Mouse (Mus musculus): Measurements from ENCODE around the gene Actr2.
"Not testable (repeated sequence)": the region's sequence is repeated elsewhere in the genome, so short reads cannot be mapped to it uniquely, and the experiment has no call there.

Actr2 gene

DNA sequence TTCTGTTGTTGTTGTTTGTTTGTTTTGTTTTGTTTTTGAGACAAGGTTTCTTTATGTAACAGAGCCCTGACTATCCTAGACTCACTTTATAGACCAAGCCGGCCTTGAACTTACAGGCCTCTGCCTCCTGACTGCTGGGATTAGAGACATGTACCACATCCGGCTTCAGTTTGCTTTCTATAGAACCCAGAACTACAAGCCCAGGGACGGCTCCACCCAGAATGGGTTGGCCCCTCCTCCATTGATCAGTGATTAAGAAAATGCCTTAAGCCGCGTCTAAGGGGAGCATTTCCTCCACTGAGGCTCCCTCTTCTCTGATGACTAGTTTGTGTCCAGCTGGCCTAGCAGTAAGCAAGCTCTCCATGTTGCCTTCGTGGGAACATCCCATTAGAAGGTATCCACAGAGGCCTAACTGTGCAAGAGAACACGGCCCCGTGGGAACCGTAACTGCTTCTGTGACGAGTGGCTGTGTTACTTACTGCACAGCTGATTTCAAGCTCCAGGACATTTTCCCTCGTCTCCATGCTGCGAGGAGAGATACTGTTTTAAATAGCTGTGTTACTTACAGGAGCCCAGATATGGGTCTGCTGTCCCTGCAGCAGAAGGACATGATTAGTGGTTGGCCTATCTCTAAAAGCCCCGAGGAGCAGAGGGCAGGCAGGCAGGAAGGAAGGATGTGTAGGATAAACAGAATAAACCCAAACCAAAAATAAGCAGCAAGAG lies 59.7 kb downstream of the Actr2 start:
- DNase-seq (ENCODE audit: low read depth, low spot score), result no peak

DNA sequence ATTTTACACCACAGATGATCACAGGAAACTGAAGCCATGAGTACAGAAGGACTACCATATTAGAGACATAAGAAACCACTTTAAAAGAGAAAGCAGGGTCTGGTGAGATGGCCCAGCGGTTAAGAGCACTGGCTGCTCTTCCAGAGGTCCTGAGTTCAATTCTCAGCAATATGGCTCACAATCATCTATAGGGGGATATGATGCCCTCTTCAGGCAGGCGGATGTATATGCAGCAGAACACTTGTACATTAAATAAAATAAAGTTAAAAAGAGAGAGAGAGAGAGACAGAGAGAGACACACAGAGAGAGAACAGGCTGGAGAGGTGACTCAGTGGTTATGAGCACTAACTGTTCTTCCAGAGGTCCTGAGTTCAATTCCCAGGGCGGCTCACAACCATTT lies 67.1 kb downstream of the Actr2 start:
- DNase-seq (ENCODE audit: low read depth, low spot score), result no peak

DNA sequence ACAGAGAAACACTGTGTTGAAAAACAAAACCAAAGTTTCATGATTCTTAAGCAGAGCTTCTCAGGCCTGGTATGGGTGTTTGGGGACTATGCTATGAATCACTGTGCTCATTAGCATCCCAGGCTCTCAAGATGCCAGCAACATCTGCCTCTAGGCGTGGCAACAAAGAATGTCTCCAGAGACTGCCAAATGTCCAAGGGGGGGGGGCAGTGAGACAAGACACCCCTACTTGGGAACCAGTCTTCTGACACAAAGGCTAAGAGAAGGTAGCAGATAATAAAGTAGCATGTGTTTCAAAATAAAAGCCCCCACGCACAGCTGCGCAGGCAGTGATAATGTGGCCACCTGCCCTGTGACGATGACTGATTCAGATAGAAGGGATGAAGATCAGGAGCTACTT lies 69.5 kb downstream of the Actr2 start:
- DNase-seq (ENCODE audit: low read depth, low spot score), result peak; percentile 60

DNA sequence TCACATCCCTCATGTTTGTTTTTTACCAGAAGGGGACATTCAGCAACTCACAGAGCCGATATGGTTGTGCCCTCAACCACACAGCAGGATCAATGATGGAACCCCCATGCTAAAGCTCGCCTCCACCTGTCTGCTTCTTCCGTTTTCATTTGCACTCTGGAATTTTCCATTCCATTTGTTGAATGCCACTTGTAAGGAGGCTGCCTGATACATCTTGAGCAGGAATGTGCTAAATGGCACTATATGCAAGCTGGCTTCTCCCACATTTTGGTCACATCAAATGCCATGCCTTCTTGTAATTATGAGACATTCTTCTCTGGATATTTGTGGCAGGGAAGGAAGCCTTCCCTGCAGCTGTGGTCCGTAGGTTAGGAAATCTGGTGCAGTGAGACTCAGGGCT lies 70.6 kb downstream of the Actr2 start:
- DNase-seq (ENCODE audit: low read depth, low spot score), result no peak

DNA sequence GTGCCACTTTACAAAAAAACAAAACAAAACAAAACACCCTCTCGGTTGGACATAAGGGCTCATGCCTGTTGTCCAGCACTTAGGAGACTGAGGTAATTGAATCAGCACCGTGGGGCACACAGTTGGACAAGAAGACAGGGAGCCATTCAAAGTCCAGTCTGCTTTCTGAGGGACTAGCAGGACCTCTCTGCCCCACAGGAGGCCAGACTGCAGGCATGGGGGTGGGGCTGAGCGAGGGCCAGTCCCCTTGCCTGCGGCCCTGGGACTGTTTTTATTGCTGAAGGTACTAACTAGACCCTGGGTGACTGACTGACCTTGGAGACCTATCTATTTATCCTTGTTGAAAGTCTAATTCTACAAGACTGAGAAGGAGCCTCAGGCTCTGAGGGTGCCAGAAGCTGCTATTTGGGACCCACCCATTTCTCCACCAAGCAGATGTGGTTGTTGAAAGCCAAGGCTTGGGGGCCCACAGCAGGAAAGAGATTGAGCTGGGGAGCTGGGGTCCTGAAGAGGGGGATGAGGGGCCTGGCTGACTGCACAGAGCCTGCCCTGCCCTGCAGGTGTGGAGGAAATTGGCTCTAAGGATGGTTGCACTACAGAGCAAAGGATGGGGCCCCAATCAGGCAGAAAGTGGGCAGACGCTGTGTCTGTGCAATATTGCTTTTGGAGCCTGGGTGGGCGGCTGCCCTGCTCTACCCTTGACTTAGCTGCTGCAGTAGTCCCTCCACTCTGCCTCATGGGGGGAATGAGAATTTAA lies 71.4 kb downstream of the Actr2 start:
- no peak for DNase-seq (ENCODE audit: low read depth, low spot score)

DNA sequence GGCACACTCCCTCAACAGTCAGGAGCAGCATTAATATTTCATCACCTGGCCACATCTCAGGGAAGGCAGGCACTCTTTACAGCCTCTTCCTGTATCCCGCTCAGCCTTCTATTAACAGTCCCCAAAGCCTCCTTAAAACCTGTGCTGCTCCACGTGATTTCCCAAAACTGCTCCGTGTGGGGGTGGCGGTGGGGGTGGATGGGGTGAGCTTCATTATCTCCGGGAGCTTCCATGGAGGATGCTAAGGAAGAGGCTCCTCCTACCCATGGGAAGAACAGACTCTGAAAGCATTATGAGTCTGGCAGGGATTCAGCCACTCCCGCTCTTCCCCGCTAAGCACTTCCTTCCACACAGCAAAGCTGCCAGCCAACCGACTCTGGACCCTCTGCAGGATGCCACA lies 74.0 kb downstream of the Actr2 start:
- no peak for DNase-seq (ENCODE audit: low read depth, low spot score)

DNA sequence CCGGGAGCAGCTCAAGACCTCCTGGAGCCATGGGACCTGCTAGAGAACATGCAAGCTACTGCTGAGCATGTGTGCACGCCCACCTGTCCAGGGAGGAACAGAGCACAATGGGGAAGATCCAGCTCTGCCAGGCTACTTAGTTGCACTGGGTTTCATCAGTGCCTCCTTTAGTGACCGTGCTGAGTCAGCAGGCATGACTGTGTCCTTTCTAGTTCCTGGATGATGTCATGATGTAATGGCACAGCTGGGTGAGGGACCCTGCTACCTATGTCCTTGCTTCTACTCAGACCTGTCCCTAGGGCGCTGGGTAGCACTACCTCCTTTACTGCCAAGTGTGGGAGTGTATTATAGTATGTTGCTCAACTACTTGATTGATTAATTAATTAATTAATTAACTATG lies 75.0 kb downstream of the Actr2 start:
- DNase-seq (ENCODE audit: low read depth, low spot score), result no peak

DNA sequence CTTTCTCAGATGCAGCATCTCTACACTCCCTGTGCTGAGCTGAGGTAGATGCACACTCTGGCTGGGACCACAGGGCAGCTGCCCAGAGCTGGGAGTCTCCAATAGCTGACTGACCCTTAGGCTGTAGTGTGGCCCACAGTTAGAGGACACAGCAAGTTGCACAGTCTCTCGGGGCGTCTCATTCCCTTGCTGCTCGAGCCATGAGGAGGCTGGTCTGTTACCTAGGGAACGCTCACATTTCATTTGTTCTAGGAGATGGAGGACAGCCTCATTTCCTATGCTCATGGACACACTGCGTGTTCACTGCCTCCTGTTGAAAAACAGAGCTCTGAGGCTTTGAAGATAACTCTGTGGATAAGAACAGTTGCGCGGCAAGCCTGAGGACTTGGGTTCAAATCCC lies 76.7 kb downstream of the Actr2 start:
- DNase-seq (ENCODE audit: low read depth, low spot score), result no peak

DNA sequence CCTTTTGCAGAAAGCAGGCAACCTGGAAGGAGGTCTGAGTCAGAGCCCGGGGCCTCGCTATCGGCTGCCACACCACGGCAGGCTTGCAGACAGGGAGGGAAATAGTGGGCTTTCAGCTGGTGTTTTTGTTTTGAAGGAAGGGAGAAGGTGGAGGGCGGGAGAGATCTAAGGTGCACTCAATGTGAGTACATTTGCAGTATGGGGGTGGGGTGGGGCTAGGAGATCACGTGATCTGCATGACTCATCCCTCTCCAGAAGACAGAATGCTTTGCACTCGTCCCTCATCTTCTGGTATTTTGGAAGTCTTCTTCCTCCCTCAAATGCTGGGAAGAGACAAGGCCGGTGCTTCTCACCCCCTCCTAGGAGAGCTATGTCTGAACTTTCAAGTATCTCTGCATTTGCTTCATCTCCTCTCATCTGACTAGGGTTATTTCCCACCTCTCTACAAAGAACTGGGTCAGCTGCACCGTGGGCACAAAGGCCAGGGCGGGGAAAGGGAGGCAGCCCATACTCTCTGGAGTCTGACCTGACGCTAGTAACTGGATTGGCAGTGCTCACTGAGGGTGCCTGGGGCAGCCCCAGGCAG lies 77.3 kb downstream of the Actr2 start:
- DNase-seq (ENCODE audit: low read depth, low spot score), result no peak

DNA sequence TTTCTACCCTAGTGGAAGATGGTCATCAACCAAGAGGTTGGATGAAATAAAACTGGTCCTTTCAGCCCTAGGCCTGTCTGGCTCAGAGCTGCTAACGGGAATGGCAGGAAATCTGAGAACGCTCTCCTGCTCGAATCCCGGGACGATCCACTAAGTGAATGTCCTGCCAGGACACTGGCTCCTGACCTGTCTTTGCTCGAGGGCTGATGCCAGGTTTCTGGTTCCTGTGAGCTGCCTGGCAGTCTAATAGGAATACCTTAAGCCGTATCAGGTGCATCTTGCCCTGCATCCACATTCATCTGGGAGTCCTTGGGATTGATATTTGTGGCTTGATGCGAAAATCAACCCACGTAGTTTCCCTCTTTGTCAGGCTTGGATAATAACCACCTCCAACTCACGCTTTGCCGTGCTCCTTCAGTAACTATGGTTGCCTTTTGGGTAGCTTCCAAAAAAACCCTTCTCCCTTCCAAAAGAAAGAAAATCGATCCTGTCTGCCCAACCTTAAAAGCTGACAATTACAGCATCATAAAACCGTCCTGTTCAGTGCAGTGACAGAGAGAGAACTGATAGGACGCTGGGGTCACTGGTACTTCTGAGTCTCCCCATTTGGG lies 78.3 kb downstream of the Actr2 start:
- DNase-seq (ENCODE audit: low read depth, low spot score), result no peak

DNA sequence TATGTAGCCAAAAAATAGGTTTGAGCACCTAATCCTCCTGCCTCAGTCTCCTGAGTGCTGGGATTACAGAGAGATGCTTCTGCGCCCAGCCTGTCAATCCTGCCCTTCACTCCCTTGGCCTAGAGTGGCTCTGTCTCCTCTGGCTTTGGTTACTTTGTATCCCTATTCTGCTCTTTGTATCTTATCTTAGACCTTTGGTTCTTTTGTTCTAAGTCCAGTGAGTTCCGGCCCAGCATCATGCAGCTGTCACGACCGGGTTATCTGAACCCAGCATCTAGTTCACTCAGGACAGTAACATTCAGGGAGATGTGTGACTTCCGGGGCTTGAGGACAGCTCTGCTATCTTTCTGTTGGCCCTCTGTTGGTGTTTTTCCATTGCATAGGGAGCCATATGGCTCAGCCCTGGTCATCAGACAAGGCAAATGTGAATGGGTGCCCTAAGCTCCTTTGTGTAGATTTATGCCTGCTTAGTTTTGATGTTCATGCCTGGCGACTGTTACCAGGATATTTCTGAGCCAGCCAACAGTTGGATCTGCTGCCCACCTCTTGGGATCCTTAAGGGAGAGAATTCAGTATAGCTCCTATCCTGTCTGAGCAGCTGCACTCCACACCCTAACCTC lies 79.1 kb downstream of the Actr2 start:
- DNase-seq (ENCODE audit: low read depth, low spot score), result no peak

DNA sequence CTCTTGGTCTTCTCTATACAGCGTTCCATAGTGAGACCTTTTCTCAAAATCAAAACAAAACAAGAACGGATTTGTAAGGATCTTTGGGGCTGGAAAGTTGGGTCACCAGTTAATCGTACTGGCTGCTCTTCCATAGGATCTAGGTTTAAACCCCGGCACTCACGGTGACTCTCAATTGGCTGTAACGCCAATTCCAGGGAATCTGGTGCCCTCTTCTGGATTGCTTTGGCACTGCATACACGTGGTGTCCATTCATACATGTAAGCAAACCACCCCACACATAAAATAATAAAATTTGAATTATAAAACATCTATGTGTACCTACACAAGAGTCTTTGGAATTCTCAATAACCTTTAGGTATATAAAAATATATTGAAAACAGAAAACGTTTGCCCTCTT lies 81.2 kb downstream of the Actr2 start:
- no peak for DNase-seq (ENCODE audit: low read depth, low spot score)

DNA sequence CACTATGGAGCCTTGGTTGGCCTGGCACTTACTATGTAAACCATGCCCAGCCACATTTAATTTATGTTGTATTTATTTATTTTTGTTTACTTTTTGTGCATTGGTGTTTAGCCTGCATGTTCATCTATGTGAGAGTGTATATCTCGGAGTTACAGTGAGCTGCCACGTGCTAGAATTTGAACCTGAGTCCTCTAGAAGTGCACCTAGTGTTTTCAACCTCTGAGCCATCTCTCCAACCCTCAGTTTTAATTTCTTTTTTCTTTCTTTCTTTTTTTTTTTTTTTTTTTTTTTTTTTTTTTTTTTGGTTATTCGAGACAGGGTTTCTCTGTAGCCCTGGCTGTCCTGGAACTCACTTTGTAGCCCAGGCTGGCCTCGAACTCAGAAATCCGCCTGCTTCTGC lies 81.7 kb downstream of the Actr2 start:
- not testable (repeated sequence) for DNase-seq (ENCODE audit: low read depth, low spot score)

DNA sequence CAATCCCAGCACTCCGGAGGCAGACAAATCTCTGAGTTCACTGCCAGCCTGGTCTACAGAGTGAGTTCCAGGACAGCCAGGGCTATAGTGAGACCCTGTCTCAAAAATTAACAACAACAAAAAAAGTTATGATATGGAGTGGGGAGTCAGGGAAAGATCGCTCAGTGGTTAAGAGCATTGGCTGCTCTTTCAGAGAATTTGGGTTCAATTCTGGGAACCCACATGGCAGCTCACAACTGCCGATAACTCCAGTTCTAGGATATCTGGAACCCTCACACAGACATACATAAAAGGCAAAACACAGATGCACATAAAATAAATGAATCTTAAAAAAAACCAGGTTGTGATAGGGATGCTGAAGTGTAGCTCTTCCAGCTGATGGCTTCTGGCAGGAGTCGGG lies 83.7 kb downstream of the Actr2 start:
- DNase-seq (ENCODE audit: low read depth, low spot score), result no peak

DNA sequence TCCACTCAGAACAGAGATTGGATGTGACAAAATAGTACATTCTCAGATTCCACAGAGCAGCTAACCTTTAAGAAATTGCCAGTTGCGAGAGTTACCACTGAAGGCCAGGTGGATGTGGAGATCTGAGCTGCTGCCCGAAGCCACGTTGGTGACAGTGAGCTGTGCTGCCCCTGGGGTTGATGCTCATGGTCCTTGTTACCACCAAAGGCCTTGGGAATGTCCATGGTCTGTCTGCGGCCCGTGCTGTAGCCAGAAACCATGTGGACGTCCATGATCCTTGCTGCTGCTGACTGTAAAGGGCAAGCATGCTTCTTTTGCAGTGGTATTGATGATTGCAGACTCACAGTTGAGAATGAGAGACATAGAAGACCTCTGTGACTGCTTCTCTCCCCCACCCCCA lies 84.3 kb downstream of the Actr2 start:
- DNase-seq (ENCODE audit: low read depth, low spot score), result no peak

DNA sequence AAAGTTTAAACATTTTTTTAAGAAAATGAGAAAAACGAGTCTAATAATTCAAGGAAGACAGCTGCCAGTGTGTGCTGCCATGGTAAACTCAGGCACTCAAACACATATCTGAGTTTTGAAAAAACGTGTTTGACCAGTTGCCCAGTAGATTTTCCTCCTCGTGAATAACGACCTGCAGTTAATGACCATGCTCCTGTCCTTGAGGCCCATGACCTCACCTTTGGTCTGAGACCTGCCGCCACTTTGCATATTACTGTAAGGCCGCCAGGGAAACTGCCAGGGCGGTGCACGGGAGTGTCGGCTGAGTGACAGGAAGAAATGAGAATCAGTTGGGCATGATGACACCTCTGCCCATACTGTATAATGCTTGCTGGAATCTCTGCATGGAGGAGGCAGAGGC lies 85.0 kb downstream of the Actr2 start:
- DNase-seq (ENCODE audit: low read depth, low spot score), result no peak

DNA sequence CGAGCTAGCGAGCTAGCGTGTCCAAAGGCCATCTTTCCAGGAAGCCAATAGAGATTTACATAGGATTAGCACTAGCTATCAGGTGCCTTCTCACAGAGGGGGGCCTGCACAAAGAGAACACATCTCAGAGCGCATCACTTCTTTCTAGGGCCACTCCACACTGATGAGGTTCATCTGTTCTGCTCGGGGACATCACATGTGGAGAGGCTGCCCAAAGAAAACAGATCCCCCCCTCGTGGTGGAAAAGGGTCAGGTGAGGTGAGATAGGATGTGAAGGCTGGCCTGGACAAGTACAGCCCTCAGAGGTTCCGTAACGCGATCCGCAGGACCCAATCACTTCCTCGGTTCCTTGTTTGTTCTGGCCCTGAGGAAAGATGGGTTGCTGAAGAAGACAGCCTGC lies 86.8 kb downstream of the Actr2 start:
- DNase-seq (ENCODE audit: low read depth, low spot score), result no peak

DNA sequence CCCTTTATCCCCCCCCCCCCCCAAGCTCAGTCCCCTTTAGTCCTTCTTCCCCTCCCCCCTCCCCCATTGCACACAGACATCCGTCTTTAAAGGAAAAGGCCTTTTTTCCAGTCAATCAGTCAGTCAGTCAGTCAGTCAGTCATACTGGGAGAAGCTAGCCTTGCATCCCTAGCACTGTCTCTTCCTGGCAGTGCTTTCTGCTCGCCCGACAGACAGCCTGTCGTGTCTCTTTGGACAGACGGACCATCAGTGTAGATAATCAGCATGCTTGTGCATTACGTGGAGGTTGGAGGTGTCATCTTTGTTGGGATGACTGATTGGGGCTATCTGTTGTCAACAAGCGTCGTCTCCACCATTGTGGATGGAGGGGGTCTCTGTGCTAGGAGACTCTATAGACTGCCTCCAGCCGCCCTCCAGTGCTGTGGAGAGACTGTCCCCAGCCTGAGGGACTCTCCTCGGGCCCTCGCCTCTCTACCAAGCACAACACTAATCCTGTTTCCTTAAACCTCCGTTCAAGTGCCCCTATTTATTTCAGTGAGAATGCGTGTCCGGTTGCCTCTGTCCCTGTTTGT lies 89.7 kb downstream of the Actr2 start:
- DNase-seq (ENCODE audit: low read depth, low spot score), result no peak

DNA sequence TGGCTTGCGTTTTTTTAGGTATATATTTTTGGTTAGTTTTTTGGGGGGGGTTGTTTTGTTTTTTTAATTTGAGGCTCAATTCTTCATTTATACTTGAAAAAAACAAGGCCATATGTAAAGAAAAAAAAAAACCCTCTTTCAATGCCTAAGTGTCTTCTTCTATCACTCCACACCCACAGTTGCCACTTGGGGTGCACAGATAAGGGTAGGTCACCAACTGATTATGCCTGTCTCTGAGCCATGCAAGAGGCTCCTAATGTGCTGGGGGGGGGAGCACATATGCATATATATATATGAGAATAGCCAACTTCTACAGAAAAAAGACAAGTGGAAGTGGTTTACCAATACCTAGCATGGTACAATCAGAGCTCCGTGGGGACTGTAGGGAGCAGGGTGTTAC lies 90.3 kb downstream of the Actr2 start:
- no peak for DNase-seq (ENCODE audit: low read depth, low spot score)

DNA sequence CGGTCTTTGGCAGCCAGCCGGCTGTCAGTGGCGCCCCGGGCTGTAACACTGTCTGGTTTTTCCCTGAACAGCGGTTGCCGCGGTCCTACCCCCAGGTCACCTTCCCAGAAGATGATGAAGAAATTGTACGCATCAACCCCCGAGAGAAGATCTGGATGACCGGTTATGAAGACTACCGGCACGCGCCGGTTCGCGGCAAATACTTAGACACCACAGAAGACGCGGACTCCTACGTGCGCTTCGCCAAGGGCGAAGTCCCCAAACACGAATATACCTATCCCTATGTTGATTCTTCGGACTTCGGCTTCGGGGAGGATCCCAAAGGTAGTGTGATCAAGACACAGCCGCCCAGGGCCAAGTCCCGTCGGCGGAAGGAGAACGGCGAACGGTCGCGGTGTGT lies 92.0 kb downstream of the Actr2 start:
- DNase-seq (ENCODE audit: low read depth, low spot score), result no peak

DNA sequence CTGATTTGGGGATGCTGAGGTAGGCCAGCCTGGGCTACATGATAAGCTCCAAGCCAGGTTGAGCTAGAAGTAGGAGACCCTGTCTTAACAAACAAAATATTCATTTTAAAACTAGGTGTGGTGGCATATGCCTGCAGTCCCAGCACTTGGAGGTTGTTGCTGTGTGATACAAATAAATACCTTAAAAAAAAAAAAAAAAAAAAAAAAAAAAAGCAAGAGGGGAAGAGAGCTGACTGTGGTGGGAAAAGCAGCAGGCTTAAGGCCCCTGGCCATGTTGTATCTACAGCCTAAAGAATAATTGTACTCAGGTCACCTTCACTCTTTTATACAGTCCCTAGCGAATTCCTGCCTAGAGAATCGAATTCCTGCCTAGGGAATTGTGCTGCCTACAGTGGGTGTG lies 93.8 kb downstream of the Actr2 start:
- DNase-seq (ENCODE audit: low read depth, low spot score), result no peak

DNA sequence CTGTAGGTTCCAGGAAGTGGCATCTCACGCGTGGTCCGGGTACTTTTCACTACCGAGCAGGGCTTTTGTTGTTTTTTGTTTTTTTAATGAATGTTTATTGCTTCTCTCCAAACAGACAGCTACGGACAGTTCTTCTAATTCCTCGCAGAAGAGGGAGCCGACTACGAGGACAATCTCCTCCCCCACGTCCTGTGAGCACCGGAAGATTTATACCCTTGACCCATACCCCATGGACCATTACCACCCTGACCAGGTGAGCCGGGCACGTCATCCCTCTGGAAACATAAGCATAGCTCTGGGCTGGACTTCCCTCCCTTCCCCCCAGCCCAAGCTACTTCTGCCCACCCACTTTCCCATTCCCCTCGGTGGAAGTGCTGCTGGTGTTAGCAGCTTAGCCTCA lies 94.8 kb downstream of the Actr2 start:
- no peak for DNase-seq (ENCODE audit: low read depth, low spot score)

Data from skeletal muscle tissue, adult 2 months (tissue).